Mouse (Mus musculus) embryonic stem cell, embryonic (primary cell): Measurements from ENCODE around the gene Sp7.

Experiments
- CTCF ChIA-PET, 4 experiments: fragments of 300-600 bp in 2 of 4; fragments of 350-600 bp in 2 of 4; sonication (Branson Sonifier 250); formaldehyde crosslinking; loops; one replicate each; lab custom pipeline; 2022; ENCODE audit warnings: inconsistent platforms in 2 of 4; lab: Charles Lee
- POLR2A ChIA-PET, 4 experiments: fragments of 300-600 bp in 2 of 4; fragments of 350-600 bp in 2 of 4; sonication (Branson Sonifier 250); formaldehyde crosslinking; loops; one replicate each; lab custom pipeline; 2022; ENCODE audit warnings: antibody characterized with exemption in 4 of 4, inconsistent platforms in 1 of 4; lab: Charles Lee

Sp7 gene

DNA sequence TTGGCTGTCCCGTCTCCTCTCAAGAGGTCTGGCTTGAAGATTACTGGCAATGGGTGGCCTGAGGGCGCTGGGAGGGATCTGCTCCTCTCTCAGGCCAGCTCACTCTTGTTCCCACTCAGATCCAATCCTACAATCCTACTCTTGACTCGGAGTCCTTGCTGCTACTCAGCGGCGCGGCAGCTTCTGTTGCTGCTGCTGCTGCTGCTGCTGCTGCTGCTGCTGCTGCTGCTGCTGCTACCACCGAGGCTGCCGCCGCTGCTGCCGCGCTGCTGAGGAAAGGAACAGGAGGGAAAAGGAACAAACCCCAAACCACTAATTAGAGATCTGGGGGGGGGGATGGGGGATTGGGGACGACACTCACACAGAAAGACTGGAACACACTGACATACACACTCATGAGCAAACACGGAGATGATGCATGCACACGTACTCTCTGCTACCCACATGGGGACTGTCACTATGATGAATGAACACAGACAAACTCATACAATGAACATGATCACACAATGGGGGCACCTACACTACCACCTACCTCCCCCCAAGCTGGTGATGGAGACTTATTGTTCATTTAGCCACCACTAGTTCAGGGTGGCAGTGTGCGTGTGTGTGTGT is at the start of gene Sp7:
Sp7 (minus strand) TSS at position 450 of the 612 bp plus-strand sequence.
- ChIA-PET CTCF (interaction anchor here in 3 of 4 experiments (0.6 to 2.0 kb wide), 9 partner anchors 10 to 42 kb away, joined by 3 to 14 read pairs (median 5); partner anchors contain the start of gene Aaas (in 1 of the 3)), POLR2A (interaction anchor here in 2 of 4 experiments (0.6 to 3.7 kb wide), 14 partner anchors 8 to 151 kb away, joined by 3 to 13 read pairs (median 6); partner anchors contain the start of genes Aaas (in 1 of the 2), Pcbp2 (in 1 of the 2), Pfdn5 (in 1 of the 2) and Sp1 (in 1 of the 2))

DNA sequence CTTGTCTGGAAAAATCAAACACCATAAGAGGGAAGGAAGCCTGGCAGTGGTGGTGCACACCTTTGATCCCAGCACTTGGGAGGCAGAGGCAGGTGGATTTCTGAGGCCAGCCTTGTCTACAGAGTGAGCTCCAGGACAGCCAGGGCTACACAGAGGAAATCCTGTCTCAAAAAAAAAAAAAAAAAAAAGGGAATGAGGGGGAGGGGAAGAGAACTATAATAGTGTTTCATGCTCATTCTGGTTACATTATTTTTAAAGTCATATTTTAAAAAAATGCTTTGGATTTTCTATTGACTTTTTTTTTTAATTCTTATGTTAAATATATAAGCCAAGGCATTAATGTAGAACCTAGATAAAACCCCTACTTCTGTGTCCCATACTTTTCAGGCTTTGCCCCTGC is 46.7 kb upstream of the Sp7 start:
- POLR2A ChIA-PET, result interaction anchor here in 3 of 4 experiments (0.6 to 9.9 kb wide), 18 partner anchors 8 to 312 kb away, joined by 3 to 146 read pairs (median 4); partner anchors contain the start of gene Sp1 (in 2 of the 3)
- CTCF ChIA-PET, result interaction anchor here in 2 of 4 experiments (0.6 to 1.5 kb wide), 3 partner anchors 8 to 42 kb away, joined by 3 to 6 read pairs (median 5); partner anchors contain the start of gene Sp1 (in 2 of the 2)

DNA sequence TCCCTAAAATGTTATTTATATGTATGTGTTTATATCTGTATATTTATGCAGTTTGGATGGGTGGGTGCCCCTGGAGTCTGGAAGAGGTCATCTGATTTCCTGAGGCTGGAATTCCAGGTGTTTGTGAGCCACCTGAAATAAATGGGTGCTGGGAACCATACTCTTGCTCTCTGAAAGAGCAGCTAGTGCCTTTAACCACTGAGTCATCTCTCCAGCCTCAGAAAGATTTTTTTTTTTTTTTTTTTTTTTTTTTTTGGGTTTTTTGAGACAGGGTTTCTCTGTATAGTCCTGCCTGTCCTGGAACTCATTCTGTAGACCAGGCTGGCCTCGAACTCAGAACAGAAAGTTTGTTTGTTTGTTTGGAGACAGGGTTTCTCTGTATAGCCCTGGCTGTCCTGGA is 44.1 kb upstream of the Sp7 start:
- POLR2A ChIA-PET, result interaction anchor here in 2 of 4 experiments (0.9 to 6.3 kb wide), 8 partner anchors 10 to 60 kb away, joined by 3 to 56 read pairs (median 6); partner anchors contain the start of gene Aaas (in 1 of the 2)
- CTCF ChIA-PET, result no interaction called here

DNA sequence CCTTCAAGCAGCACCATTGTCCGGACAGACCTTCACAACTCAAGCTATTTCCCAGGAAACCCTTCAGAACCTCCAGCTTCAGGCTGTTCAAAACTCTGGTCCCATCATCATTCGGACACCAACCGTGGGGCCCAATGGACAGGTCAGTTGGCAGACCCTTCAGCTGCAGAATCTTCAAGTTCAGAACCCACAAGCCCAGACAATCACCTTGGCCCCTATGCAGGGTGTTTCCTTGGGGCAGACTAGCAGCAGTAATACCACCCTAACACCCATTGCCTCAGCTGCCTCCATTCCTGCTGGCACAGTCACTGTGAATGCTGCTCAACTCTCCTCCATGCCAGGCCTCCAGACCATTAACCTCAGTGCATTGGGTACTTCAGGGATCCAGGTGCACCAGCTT is 42.3 kb upstream of the Sp7 start:
- POLR2A ChIA-PET, result interaction anchor here in 3 of 4 experiments (0.7 to 11.7 kb wide), 24 partner anchors 8 to 109 kb away, joined by 3 to 337 read pairs (median 5); partner anchors contain the start of genes Tarbp2 (in 3 of the 3), Map3k12 (in 1 of the 3) and Pcbp2 (in 1 of the 3)
- CTCF ChIA-PET, result interaction anchor here in 1 of 4 experiments (0.8 to 2.1 kb wide), 3 partner anchors 9 to 12 kb away, joined by 3 to 6 read pairs (median 4); no protein-coding TSS in a partner anchor

DNA sequence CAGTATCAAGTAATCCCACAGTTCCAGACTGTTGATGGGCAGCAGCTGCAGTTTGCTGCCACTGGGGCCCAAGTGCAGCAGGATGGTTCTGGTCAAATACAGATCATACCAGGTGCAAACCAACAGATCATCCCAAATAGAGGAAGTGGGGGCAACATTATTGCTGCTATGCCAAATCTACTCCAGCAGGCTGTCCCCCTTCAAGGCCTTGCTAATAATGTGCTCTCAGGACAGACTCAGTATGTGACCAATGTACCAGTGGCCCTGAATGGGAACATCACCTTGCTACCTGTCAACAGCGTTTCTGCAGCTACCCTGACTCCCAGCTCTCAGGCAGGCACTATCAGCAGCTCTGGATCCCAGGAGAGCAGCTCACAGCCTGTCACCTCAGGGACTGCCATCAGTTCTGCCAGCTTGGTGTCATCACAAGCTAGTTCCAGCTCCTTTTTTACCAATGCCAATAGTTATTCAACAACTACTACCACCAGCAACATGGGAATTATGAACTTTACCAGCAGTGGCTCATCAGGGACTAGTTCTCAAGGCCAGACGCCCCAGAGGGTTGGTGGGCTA is 41.7 kb upstream of the Sp7 start:
- ChIA-PET CTCF (interaction anchor here in 1 of 4 experiments (0.8 to 2.1 kb wide), 4 partner anchors 9 to 32 kb away, joined by 3 to 6 read pairs (median 4); no protein-coding TSS in a partner anchor), POLR2A (interaction anchor here in 3 of 4 experiments (0.7 to 11.7 kb wide), 30 partner anchors 8 to 110 kb away, joined by 3 to 337 read pairs (median 4); partner anchors contain the start of genes Tarbp2 (in 3 of the 3), Pcbp2 (in 2 of the 3) and Map3k12 (in 1 of the 3))

DNA sequence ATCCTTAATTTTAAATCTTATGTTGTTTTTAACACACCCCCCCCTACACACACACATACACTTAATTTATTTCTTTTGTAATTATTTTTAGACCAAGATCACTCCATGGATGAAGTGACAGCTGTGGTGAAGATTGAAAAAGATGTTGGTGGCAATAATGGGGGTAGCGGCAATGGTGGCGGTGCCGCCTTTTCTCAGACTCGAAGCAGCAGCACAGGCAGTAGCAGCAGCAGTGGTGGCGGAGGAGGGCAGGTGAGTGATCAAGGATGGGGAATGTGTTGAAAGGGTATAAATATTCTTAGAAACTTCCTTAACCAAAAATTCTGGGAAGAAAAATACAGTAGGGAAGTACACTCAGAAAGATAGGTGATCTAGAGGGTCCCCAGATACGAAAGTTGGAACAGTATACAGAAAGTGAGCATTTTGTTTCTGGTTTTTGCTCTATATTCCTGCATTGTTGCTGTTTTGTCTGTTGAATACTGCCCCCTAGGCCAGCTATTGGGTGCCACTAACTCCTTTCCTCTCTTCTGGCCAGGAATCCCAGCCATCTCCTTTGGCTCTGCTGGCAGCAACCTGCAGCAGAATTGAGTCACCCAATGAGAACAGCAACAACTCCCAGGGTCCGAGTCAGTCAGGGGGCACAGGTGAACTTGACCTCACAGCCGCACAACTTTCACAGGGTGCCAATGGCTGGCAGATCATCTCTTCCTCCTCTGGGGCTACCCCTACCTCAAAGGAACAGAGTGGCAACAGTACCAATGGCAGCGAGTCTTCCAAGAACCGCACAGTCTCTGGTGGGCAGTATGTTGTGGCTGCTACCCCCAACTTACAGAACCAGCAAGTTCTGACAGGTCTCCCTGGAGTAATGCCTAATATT is 40.9 kb upstream of the Sp7 start:
- CTCF ChIA-PET, result interaction anchor here in 2 of 4 experiments (0.7 to 2.1 kb wide), 5 partner anchors 10 to 255 kb away, joined by 3 to 6 read pairs (median 3); no protein-coding TSS in a partner anchor
- POLR2A ChIA-PET, result interaction anchor here (0.7 to 11.7 kb wide), 26 partner anchors 8 to 109 kb away, joined by 3 to 337 read pairs (median 5); partner anchors contain the start of genes Pcbp2 (in 2 of the 4), Aaas (in 1 of the 4), Map3k12 (in 1 of the 4) and Tarbp2 (in 1 of the 4)

DNA sequence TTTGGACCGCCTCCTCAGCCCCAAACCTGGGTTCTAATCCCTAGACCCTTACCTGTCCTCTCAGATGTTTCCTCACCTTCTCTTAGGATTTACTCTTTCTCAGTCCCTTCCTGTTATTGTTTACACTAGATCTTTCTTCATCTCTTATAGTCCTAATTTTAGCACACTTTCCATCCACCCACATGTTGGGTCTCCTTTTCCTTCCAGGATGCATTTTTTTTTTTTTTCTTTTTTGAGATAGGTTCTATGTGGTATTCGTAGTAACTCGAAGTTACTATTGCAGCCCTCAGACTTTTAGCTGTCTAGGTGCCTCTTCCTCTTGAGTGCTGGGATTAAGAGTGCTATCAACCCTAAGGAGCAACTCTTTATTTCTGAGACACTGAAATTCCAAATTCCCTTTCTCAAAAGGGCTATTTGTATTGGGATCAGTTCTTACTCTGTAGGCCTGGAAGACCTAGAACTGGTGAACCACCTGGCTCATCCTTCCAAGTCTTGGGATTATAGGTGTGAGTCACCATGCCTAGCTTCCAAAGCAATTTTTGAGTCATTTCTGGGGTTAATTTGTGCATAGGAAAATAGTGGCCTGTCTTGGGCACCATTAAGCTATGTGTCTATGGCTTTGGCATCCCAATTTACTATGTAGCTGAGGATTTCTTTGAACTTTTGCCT is 40.1 kb upstream of the Sp7 start:
- ChIA-PET POLR2A (interaction anchor here (0.6 to 11.7 kb wide), 11 partner anchors 7 to 98 kb away, joined by 3 to 337 read pairs (median 12); partner anchors contain the start of gene Aaas (in 1 of the 4)), CTCF (interaction anchor here in 1 of 4 experiments (1.2 kb wide), 1 partner anchor 15 kb away, joined by 6 read pairs; no protein-coding TSS in a partner anchor)

DNA sequence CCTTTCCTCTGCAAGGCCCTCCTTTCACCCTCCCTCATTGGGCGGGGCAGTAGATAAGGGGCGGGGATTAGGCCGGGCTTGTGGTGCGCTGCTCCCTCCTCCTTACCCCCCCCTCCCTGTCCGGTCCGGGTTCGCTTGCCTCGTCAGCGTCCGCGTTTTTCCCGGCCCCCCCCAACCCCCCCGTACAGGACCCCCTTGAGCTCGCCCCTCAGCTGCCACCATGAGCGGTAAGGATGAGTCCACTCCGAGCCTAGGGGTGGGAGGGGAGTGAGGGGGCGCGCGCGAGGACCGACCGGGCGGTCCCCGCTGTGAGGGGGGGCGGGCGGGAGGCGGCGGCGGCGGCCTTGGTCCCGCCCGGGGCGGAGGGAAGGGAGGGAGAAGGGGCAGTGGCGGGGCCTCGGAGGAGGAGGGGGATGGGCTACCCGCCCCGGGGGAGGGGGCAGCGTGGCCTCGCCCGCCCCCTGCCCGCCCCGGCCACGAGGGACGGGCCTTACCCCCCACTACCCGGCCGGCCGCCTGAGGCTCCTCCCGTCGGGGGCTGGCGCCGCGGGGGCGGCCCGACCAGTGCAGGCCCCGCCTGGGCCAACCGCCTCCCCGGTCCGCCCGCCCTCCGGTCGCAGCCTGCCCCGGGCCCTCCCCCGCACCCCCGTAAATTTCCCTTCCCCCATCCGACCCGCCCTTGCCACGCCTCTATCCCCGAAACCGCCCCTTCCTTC is 39.4 kb upstream of the Sp7 start:
- CTCF ChIA-PET, result interaction anchor here in 3 of 4 experiments (0.7 to 1.8 kb wide), 15 partner anchors 8 to 299 kb away, joined by 3 to 14 read pairs (median 4); partner anchors contain the start of gene Pcbp2 (in 1 of the 3)
- POLR2A ChIA-PET, result interaction anchor here (0.6 to 11.7 kb wide), 134 partner anchors 8 to 834 kb away, joined by 3 to 337 read pairs (median 6); partner anchors contain the start of genes Pcbp2 (in 4 of the 4), Aaas (in 3 of the 4), Tarbp2 (in 3 of the 4) and Atp5g2 (in 2 of the 4)

DNA sequence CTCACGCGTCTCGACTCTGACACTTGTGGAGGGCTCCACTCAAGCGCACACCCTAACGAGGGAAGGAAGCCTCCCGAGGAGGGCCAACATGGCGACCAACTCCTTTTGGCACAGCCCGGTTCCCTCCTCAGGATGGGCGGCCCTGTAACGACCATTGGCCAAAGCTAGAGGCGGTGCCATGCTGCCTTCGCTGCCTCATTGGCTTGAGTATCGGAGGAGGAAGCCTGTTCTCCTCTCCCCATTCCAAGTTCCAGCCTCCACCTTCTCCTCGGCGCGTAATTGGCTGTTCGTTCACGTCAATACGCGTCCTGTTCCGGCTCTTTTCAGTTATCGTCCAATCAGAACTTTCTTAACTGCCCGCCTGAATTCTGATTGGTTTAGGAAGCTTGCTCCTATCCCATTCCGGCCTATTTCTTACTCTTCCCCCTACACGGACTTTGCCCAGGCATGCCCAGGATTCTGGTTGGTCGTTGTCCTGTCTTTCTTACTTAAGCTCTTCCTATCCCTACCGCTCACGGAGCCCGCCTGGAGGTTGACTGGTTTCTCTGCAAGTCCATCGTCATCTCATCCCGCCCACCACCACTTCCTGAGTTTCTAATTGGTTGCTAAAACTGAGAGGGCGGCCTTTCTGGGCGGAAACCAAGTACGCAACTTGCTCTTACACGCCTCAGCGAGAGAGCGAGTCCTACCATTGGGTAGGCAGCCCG is 38.7 kb upstream of the Sp7 start, which contains the start of gene Sp1:
Sp1 (plus strand) TSS at position 655 of the 707 bp plus-strand sequence.
- POLR2A ChIA-PET, result interaction anchor here (0.5 to 11.7 kb wide), 179 partner anchors 9 to 1126 kb away, joined by 3 to 337 read pairs (median 5); partner anchors contain the start of genes Pcbp2 (in 4 of the 4), Aaas (in 3 of the 4), Tarbp2 (in 3 of the 4) and Atp5g2 (in 2 of the 4)
- CTCF ChIA-PET, result interaction anchor here (0.5 to 1.8 kb wide), 25 partner anchors 8 to 1248 kb away, joined by 3 to 14 read pairs (median 4); partner anchors contain the start of genes Pcbp2 (in 1 of the 4) and Soat2 (in 1 of the 4)

DNA sequence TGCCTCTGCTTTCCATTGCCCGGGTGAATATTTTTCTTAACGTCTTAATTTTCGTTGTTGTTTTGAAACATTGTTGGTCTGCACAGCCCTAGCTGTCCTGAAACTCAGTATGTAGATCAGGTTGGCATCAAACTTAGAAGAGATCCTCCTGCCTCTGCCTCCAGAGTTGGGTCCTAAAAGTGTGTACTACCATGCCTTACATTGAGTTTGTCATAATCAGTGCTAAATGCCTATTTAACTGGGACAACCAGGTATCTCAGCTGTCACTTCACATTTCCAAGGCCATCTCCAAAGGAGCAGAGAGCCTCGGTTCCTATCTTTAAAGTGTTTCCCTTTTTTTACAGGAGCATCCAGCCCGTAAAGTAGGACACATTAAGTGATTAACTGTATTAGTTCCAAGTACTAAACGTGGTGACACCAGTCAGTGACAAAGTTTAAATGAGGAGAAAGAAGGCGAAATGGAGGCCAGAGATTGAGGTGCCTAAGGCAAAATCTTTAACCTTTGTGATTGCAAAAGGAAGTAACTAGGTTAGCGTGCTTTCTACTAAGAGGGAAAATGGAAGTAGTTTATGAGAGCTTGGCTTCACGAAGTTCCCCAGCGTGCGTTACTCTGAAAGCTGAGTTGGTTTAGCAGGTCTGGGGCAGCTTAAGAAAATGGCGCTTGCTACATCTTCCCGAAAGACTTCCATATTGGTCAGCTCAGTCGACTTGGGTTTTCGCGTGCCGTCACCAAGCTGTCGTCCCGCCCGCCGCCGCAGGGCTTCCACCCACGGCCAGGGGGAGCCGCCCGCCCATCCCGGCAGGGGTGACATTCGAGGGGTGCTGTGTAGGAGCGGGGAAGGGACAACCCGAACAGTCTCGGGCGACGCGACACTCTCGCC is 37.9 kb upstream of the Sp7 start:
- ChIA-PET CTCF (interaction anchor here in 3 of 4 experiments (0.5 to 1.8 kb wide), 20 partner anchors 9 to 1722 kb away, joined by 3 to 14 read pairs (median 4); partner anchors contain the start of genes Pcbp2 (in 1 of the 3) and Soat2 (in 1 of the 3)), POLR2A (interaction anchor here (0.5 to 11.7 kb wide), 167 partner anchors 9 to 1125 kb away, joined by 3 to 337 read pairs (median 6); partner anchors contain the start of genes Pcbp2 (in 4 of the 4), Aaas (in 3 of the 4), Tarbp2 (in 3 of the 4) and Zfp740 (in 3 of the 4))

DNA sequence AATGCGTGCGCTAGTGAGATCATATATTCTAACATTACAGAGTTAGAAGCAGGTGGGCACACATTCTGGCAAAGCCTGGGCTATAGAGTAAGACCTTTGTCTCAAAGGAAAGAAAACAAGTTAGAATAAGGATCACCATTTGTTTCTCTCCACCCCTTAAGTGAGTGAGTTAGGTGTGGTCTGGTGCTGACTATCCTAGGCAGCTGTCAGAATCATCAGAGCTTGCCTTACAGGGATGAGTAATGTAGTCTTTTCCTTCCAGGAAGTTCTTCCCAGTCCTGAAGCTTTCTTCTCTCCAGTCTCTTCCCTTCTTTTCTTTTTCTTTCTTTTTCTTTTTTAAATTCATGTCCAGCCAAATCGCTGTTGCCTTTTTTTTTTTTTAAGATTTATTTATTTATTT is 35.2 kb upstream of the Sp7 start:
- ChIA-PET POLR2A (interaction anchor here in 3 of 4 experiments (0.5 to 11.7 kb wide), 35 partner anchors 7 to 840 kb away, joined by 3 to 337 read pairs (median 5); partner anchors contain the start of genes Tarbp2 (in 3 of the 3), Pcbp2 (in 2 of the 3), Aaas (in 1 of the 3) and Map3k12 (in 1 of the 3)), CTCF (interaction anchor here (0.6 to 2.5 kb wide), 4 partner anchors 10 to 335 kb away, joined by 4 to 5 read pairs (median 4); no protein-coding TSS in a partner anchor)

DNA sequence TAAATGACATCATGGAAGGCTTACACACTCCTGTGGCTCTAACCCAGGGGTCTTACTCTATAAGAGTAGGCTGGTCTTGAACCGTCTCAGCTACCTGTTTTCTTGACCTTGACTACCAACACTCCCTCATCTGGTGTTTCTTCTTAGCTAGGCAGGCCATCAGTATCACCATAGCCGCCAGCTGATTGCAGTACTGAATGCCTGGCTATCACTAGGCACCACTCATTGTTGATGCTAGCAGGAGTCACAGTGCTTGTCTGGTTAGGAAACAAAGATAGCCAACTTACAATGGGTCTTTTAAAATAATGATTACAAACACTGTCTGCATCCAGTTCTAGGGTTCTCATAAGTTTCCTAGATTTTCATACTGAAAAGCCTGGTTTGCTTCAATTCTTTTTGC is 34.3 kb upstream of the Sp7 start:
- ChIA-PET POLR2A (interaction anchor here in 3 of 4 experiments (0.6 to 11.7 kb wide), 33 partner anchors 7 to 841 kb away, joined by 3 to 337 read pairs (median 7); partner anchors contain the start of genes Tarbp2 (in 3 of the 3), Pcbp2 (in 2 of the 3), Aaas (in 1 of the 3) and Amhr2 (in 1 of the 3)), CTCF (interaction anchor here in 3 of 4 experiments (1.2 to 2.5 kb wide), 3 partner anchors 20 kb away, joined by 4 to 6 read pairs (median 5); no protein-coding TSS in a partner anchor)

DNA sequence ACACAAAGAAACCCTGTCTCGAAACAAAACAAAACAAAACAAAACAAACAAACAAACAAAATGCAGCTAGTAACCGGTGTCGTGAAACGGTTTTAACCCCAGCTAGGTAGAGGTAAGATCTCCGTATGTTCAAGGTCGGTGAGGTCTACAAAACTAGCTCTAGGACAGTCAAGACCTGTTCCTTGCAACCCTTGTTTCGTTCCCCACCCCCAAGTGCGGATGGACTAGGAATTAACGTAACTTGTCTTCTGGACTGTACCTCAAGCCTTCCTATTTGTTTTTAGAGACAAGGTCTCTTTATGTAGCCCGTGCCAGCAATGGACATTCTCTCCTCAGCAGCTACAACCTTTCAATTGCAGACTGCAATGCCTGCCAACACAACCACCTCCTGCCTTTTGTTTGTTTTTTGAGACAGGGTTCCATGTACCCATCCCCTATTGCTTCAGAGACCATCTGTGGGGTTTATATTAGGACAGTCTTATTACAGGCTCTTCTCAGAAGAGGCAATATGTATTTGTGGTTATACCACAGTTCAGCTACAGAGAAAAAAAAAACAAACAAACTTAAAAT is 33.6 kb upstream of the Sp7 start:
- ChIA-PET POLR2A (interaction anchor here (0.5 to 11.7 kb wide), 69 partner anchors 8 to 1130 kb away, joined by 3 to 337 read pairs (median 6); partner anchors contain the start of genes Pcbp2 (in 3 of the 4), Tarbp2 (in 3 of the 4), Aaas (in 2 of the 4) and Csad (in 2 of the 4)), CTCF (interaction anchor here in 3 of 4 experiments (0.5 to 2.5 kb wide), 6 partner anchors 19 to 50 kb away, joined by 3 to 8 read pairs (median 4); partner anchors contain the start of gene Aaas (in 1 of the 3))
